Mouse (Mus musculus): ENCODE measurements around the gene Gm12117.

Gm12117 gene

GRCm38 (mm10) chr11:33276637-33277036, at the start of gene Gm12117:
Gene Gm12117 (minus strand): TSS chr11:33276737.
- no peak for DNase-seq

GRCm38 (mm10) chr11:33319006-33319611, 42.6 kb upstream of the Gm12117 start:
- no peak for DNase-seq

- no peak for DNase-seq
Measured at GRCm38 (mm10) chr11:33309566-33309965, 33.0 kb upstream of the Gm12117 start.

GRCm38 (mm10) chr11:33300859-33301258, 24.3 kb upstream of the Gm12117 start:
- DNase-seq = no peak

GRCm38 (mm10) chr11:33299371-33299770, 22.8 kb upstream of the Gm12117 start:
- no peak for DNase-seq

- DNase-seq = no peak
Measured at GRCm38 (mm10) chr11:33297121-33297520, 20.6 kb upstream of the Gm12117 start.

GRCm38 (mm10) chr11:33295422-33295821, 18.9 kb upstream of the Gm12117 start:
- no peak for DNase-seq

- DNase-seq = no peak
Measured at GRCm38 (mm10) chr11:33294063-33294462, 17.5 kb upstream of the Gm12117 start.

- DNase-seq = no peak
Measured at GRCm38 (mm10) chr11:33278571-33278970, 2.0 kb upstream of the Gm12117 start.

GRCm38 (mm10) chr11:33274816-33275215, 1.7 kb downstream of the Gm12117 start:
- DNase-seq = no peak

- DNase-seq = no peak
Measured at GRCm38 (mm10) chr11:33274294-33274693, 2.2 kb downstream of the Gm12117 start.

- no peak for DNase-seq
Measured at GRCm38 (mm10) chr11:33240295-33240694, 36.2 kb downstream of the Gm12117 start.

GRCm38 (mm10) chr11:33234134-33234533, 42.4 kb downstream of the Gm12117 start:
- no peak for DNase-seq

- no peak for DNase-seq
Measured at GRCm38 (mm10) chr11:33232056-33232455, 44.5 kb downstream of the Gm12117 start.

- DNase-seq = no peak
Measured at GRCm38 (mm10) chr11:33228186-33228585, 48.4 kb downstream of the Gm12117 start.

- no peak for DNase-seq
Measured at GRCm38 (mm10) chr11:33226516-33226915, 50.0 kb downstream of the Gm12117 start.
